Comparison of ENCODE assay signal across 9 mouse cellular contexts in the genomic region with DNA sequence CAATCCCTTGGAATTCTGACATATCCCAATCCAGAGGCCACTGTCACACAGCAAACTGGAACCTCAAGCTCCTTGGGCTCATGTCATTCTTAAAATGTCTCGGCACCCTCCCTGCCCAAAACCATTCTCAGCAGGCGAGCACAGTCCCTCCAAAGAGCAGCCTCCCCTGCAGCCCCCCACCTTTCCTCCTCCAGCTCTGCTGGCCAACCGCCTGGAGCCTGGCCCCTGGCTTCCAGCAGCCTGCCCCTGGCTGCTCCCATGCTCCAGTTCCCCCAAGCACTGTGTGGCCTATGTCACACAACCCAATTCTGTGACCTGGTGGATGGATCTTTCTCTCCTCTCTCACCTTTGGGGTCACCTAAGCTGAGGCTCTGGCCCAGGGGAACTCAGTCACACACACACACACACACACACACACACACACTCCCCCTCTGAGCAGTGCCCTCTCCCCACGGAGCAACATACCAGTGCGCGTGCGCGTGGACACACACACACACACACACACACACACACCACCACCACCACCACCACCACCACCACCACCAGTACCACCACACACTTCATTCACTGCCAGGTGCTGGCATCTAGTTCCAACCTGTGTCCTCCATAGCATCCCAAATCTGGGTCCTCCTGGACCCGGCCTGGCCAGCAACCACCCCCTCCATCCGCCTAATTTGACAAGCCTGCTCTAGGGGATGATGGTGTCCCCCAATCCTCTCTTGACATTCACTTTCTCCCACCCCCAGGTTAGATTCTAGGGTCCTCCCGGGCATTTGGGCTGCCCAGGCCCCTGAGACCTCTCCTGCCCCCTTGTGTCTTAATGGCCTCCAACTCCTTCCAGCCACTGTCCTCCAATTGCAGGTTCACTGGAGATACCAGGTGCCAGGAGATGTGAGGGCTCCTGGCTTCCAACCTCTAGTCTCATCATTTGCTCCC. TPM values are rescaled to one million over a fixed set of nuclear protein-coding genes. Genes with fewer than 3 reads are reported as not detected.
A peak's percentile ranks its signal among the peaks of the same experiment; 100 is the strongest.
DNase-seq lines count a peak whose midpoint lies in the region; ATAC-seq and TF ChIP-seq lines count a peak whose summit lies in the region.
"Had no signal": no experiment of that assay in that cellular context is flagged by ENCODE, and none has a peak within 500 bp of the region (broad histone marks: within the 10 kb centered on the region; RNA-seq: fewer than 3 reads in every experiment).

No protein-coding gene starts in this region.

- H3K4me2 ChIP-seq in lung, postnatal 0 days (replicated peaks; ENCODE audit: low read depth, low read length): peak overlapping the region; percentile 59
- peak overlapping the region; percentile 82 for H3K4me2 ChIP-seq in embryonic facial prominence, embryonic 11.5 days (ENCODE audit: low read depth, low read length)
- peak overlapping the region; percentile 72 for H3K4me2 ChIP-seq in intestine, embryonic 16.5 days (ENCODE audit: low read depth, low read length)

- no peaks in the 10 kb centered on the region for H3K27me3 ChIP-seq in lung, postnatal 0 days (replicated peaks; ENCODE audit: insufficient read depth, low read length)
- no peaks in the 10 kb centered on the region for H3K27me3 ChIP-seq in embryonic facial prominence, embryonic 11.5 days (ENCODE audit: control insufficient read depth, insufficient read depth, low read length)
- no peaks in the 10 kb centered on the region for H3K27me3 ChIP-seq in intestine, embryonic 16.5 days (replicated peaks; ENCODE audit: control insufficient read depth, insufficient read depth, low read length)
- H3K27me3 ChIP-seq in small intestine, adult 2 months (ENCODE audit: control insufficient read depth, insufficient read depth, low read length): peaks cover 3% of the 10 kb centered on the region; the same call in 1 of the 2 replicates

- no peaks in the 10 kb centered on the region for H3K9me3 ChIP-seq in lung, postnatal 0 days (ENCODE audit: low read length)
- H3K9me3 ChIP-seq in embryonic facial prominence, embryonic 11.5 days (replicated peaks; ENCODE audit: control insufficient read depth, low read length): no peaks in the 10 kb centered on the region
- no peaks in the 10 kb centered on the region for H3K9me3 ChIP-seq in intestine, embryonic 16.5 days (ENCODE audit: control insufficient read depth, low read length)

- no peak for TF ChIP-seq EP300 in lung, postnatal 0 days (IDR thresholded peaks at IDR 0.05)

- peak; percentile 40; the same call in 1 of the 2 replicates for TF ChIP-seq CTCF in lung, postnatal 0 days (IDR thresholded peaks at IDR 0.05)
- TF ChIP-seq CTCF in small intestine, adult 2 months (IDR thresholded peaks at IDR 0.05; ENCODE audit: extremely low read depth, insufficient read length, insufficient replicate concordance, low read depth, low read length): no peak

- H3K36me3 ChIP-seq in lung, postnatal 0 days (ENCODE audit: insufficient read depth, low read length): no peaks in the 10 kb centered on the region
- H3K36me3 ChIP-seq in embryonic facial prominence, embryonic 11.5 days (replicated peaks; ENCODE audit: control insufficient read depth, insufficient read depth, low read depth, low read length): no peaks in the 10 kb centered on the region
- H3K36me3 ChIP-seq in intestine, embryonic 16.5 days (ENCODE audit: control insufficient read depth, insufficient read depth, low read length): no peaks in the 10 kb centered on the region
- H3K36me3 ChIP-seq in small intestine, adult 2 months (ENCODE audit: control insufficient read depth, insufficient read depth, low read length): no peaks in the 10 kb centered on the region

- no peak overlapping the region for H3K9ac ChIP-seq in lung, postnatal 0 days (replicated peaks; ENCODE audit: low read depth)
- peak overlapping the region; percentile 83 for H3K9ac ChIP-seq in embryonic facial prominence, embryonic 11.5 days (replicated peaks; ENCODE audit: low read length)
- peak overlapping the region; percentile 74 for H3K9ac ChIP-seq in intestine, embryonic 16.5 days (ENCODE audit: low read depth, low read length)

- H3K27ac ChIP-seq in lung, postnatal 0 days (ENCODE audit: low read length): no peak overlapping the region
- no peak overlapping the region for H3K27ac ChIP-seq in embryonic facial prominence, embryonic 11.5 days (replicated peaks; ENCODE audit: low read depth, low read length)
- H3K27ac ChIP-seq in intestine, embryonic 16.5 days (ENCODE audit: low read length): no peak overlapping the region
- H3K27ac ChIP-seq in small intestine, adult 2 months (ENCODE audit: insufficient read depth, low read depth, low read length): no peak overlapping the region

- WGBS in lung, postnatal 0 days: 55% methylated on average over 6 of the region's 11 CpGs
- WGBS in embryonic facial prominence, embryonic 11.5 days: 66% methylated on average over 11 of the region's 11 CpGs
- WGBS in intestine, embryonic 16.5 days: 71% methylated on average over 11 of the region's 11 CpGs
- 82% methylated on average over 11 of the region's 11 CpGs for WGBS in small intestine, adult 2 months

- TF ChIP-seq POLR2A in small intestine, adult 2 months (IDR thresholded peaks at IDR 0.05; ENCODE audit: low read depth, low read length): no peak

- no peaks in the 10 kb centered on the region for H3K4me1 ChIP-seq in lung, postnatal 0 days (ENCODE audit: insufficient read depth, low read depth, low read length)
- no peaks in the 10 kb centered on the region for H3K4me1 ChIP-seq in embryonic facial prominence, embryonic 11.5 days (ENCODE audit: control insufficient read depth, insufficient read depth, low read length)
- H3K4me1 ChIP-seq in intestine, embryonic 16.5 days (ENCODE audit: control insufficient read depth, insufficient read depth, low read length): 0 out of 2 replicates have a peak, but pooled peaks cover 11% of the 10 kb centered on the region
- H3K4me1 ChIP-seq in small intestine, adult 2 months (ENCODE audit: control insufficient read depth, insufficient read depth, insufficient read length, low read length): no peaks in the 10 kb centered on the region; the same call in 1 of the 2 replicates

- peak; percentile 10; the same call in 1 of the 2 replicates for ATAC-seq in lung, postnatal 0 days
- peak; percentile 10 for ATAC-seq in embryonic facial prominence, embryonic 11.5 days (replicated peaks; ENCODE audit: insufficient number of reproducible peaks, low FRiP score, low TSS enrichment, low read depth)
- peak; percentile 36; the same call in 1 of the 2 replicates for ATAC-seq in intestine, embryonic 16.5 days
- no peak for ATAC-seq in granulocyte monocyte progenitor cell, adult 5-6 weeks (replicated peaks; ENCODE audit: poor library complexity, severe bottlenecking)

- peak overlapping the region; percentile 27; the same call in 1 of the 2 replicates for H3K4me3 ChIP-seq in lung, postnatal 0 days (ENCODE audit: low read depth, low read length)
- H3K4me3 ChIP-seq in embryonic facial prominence, embryonic 11.5 days (ENCODE audit: low read depth, low read length): peak overlapping the region; percentile 73
- H3K4me3 ChIP-seq in intestine, embryonic 16.5 days (ENCODE audit: low read length): peak overlapping the region; percentile 60
- peak overlapping the region; percentile 53; the same call in 1 of the 2 replicates for H3K4me3 ChIP-seq in small intestine, adult 2 months (ENCODE audit: low read depth, low read length)

- DNase-seq in lung, postnatal 0 days (ENCODE audit: low spot score): no peak
- no peak for DNase-seq in lung, postnatal 25 days (ENCODE audit: low spot score)
- DNase-seq in embryonic facial prominence, embryonic 11.5 days (ENCODE audit: low spot score): no peak
- DNase-seq in Muller cell, postnatal 12 days (ENCODE audit: inconsistent ontology term): no peak
- no peak for DNase-seq in urinary bladder, postnatal 10 days (ENCODE audit: low spot score)

RNA-seq across cellular contexts. Expression of gene Stx4a, which starts 0.6 kb away (rescaled TPM):
- polyA plus RNA-seq in lung, postnatal 0 days (2015; fragmentation: Nextera tagmentation; extraction: Ambion mirVana): 41.3 and 49.2 TPM in 2 replicates
- 13.0 and 14.3 TPM in 2 replicates for polyA plus RNA-seq in embryonic facial prominence, embryonic 11.5 days (2014; fragmentation: Nextera tagmentation; extraction: Ambion mirVana)
- 44.7 and 47.5 TPM in 2 replicates for polyA plus RNA-seq in intestine, embryonic 16.5 days (2015; fragmentation: Nextera tagmentation; extraction: Ambion mirVana)
- 27.3 and 68.2 TPM in 2 replicates for polyA plus RNA-seq in small intestine, adult 2 months (2012; rRNA removed)
- 88.9 and 105 TPM in 2 replicates for total RNA-seq in granulocyte monocyte progenitor cell, adult 5-6 weeks (2014; fragmentation: Nextera tagmentation)
- 37.7 and 38.8 TPM in 2 replicates for total RNA-seq in granulocyte monocyte progenitor cell, adult 5-6 weeks (2017)

RNA-seq across cellular contexts. Expression of gene Stx1b, which starts 0.8 kb away (rescaled TPM):
- 0.74 and 0.94 TPM in 2 replicates for polyA plus RNA-seq in lung, postnatal 0 days (2015; fragmentation: Nextera tagmentation; extraction: Ambion mirVana)
- polyA plus RNA-seq in embryonic facial prominence, embryonic 11.5 days (2014; fragmentation: Nextera tagmentation; extraction: Ambion mirVana): 4.7 and 4.9 TPM in 2 replicates
- 1.7 and 2.0 TPM in 2 replicates for polyA plus RNA-seq in intestine, embryonic 16.5 days (2015; fragmentation: Nextera tagmentation; extraction: Ambion mirVana)
- polyA plus RNA-seq in small intestine, adult 2 months (2012; rRNA removed): 1.2 and 1.8 TPM in 2 replicates
- total RNA-seq in granulocyte monocyte progenitor cell, adult 5-6 weeks (2014; fragmentation: Nextera tagmentation): 0.62 and 0.88 TPM in 2 replicates
- total RNA-seq in granulocyte monocyte progenitor cell, adult 5-6 weeks (2017): not detected in 2 replicates

RNA-seq across cellular contexts. Expression of gene Hsd3b7, which starts 23.1 kb away (rescaled TPM):
- polyA plus RNA-seq in lung, postnatal 0 days (2015; fragmentation: Nextera tagmentation; extraction: Ambion mirVana): 52.8 and 55.8 TPM in 2 replicates
- polyA plus RNA-seq in embryonic facial prominence, embryonic 11.5 days (2014; fragmentation: Nextera tagmentation; extraction: Ambion mirVana): 8.2 and 8.3 TPM in 2 replicates
- 37.6 and 38.4 TPM in 2 replicates for polyA plus RNA-seq in intestine, embryonic 16.5 days (2015; fragmentation: Nextera tagmentation; extraction: Ambion mirVana)
- 31.3 and 45.7 TPM in 2 replicates for polyA plus RNA-seq in small intestine, adult 2 months (2012; rRNA removed)
- total RNA-seq in granulocyte monocyte progenitor cell, adult 5-6 weeks (2014; fragmentation: Nextera tagmentation): 27.6 and 29.6 TPM in 2 replicates
- 19.1 and 31.6 TPM in 2 replicates for total RNA-seq in granulocyte monocyte progenitor cell, adult 5-6 weeks (2017)

RNA-seq across cellular contexts. Expression of gene Gm49388, which starts 38.1 kb away (rescaled TPM):
- not detected in 2 replicates for polyA plus RNA-seq in lung, postnatal 0 days (2015; fragmentation: Nextera tagmentation; extraction: Ambion mirVana)
- not detected in 2 replicates for polyA plus RNA-seq in embryonic facial prominence, embryonic 11.5 days (2014; fragmentation: Nextera tagmentation; extraction: Ambion mirVana)
- polyA plus RNA-seq in intestine, embryonic 16.5 days (2015; fragmentation: Nextera tagmentation; extraction: Ambion mirVana): not detected in 2 replicates
- polyA plus RNA-seq in small intestine, adult 2 months (2012; rRNA removed): 0.39 TPM in 1 of 2 replicates, not detected in the other
- not detected in 2 replicates for total RNA-seq in granulocyte monocyte progenitor cell, adult 5-6 weeks (2014; fragmentation: Nextera tagmentation)
- 1.2 TPM in 1 of 2 replicates, not detected in the other for total RNA-seq in granulocyte monocyte progenitor cell, adult 5-6 weeks (2017)
- total RNA-seq: liver, adult 2 months had no signal
- polyA plus RNA-seq: liver, adult 2 months had no signal

RNA-seq across cellular contexts. Expression of gene Setd1a, which starts 47.0 kb away (rescaled TPM):
- polyA plus RNA-seq in lung, postnatal 0 days (2015; fragmentation: Nextera tagmentation; extraction: Ambion mirVana): 10.5 and 11.0 TPM in 2 replicates
- polyA plus RNA-seq in embryonic facial prominence, embryonic 11.5 days (2014; fragmentation: Nextera tagmentation; extraction: Ambion mirVana): 21.7 and 22.0 TPM in 2 replicates
- polyA plus RNA-seq in intestine, embryonic 16.5 days (2015; fragmentation: Nextera tagmentation; extraction: Ambion mirVana): 6.2 and 11.4 TPM in 2 replicates
- polyA plus RNA-seq in small intestine, adult 2 months (2012; rRNA removed): 5.2 and 9.2 TPM in 2 replicates
- 59.6 and 105 TPM in 2 replicates for total RNA-seq in granulocyte monocyte progenitor cell, adult 5-6 weeks (2014; fragmentation: Nextera tagmentation)
- total RNA-seq in granulocyte monocyte progenitor cell, adult 5-6 weeks (2017): 11.9 and 12.4 TPM in 2 replicates
